Mouse (Mus musculus): ENCODE results near the gene Khdrbs1.

GRCm38 (mm10) chr4:129767782-129768181 is 25.7 kb upstream of the Khdrbs1 start:
- TF ChIP-seq POLR2A (IDR thresholded peaks at IDR 0.05; ENCODE audit: insufficient read depth, low read length) (no peak), CTCF (IDR thresholded peaks at IDR 0.05; ENCODE audit: low read depth, low read length) (no peak)
